Mouse (Mus musculus) cortical plate, adult 2 months (tissue): Measurements from ENCODE around the gene Gpc5.
A peak's percentile ranks its signal among the peaks of the same experiment; 100 is the strongest.

Experiments
- CTCF ChIP-seq: fragments of 200-500 bp; IDR thresholded peaks from 2 replicates; pipeline ENCODE4 v1.5.1; 2011; ENCODE audit warnings: mild to moderate bottlenecking, control low read depth, low read length; ENCODE audit not compliant: insufficient read depth; ENCODE audit errors: extremely low read depth
- POLR2A ChIP-seq: fragments of 200-500 bp; IDR thresholded peaks from 2 replicates; pipeline ENCODE4 v1.6.1; 2011; ENCODE audit warnings: mild to moderate bottlenecking, low read length, control low read depth; ENCODE audit not compliant: insufficient read depth; ENCODE audit errors: extremely low read depth

- TF ChIP-seq CTCF (peak; percentile 93), POLR2A (no peak)
These were observed 739.3 kb downstream of the Gpc5 start for GRCm38 (mm10) chr14:115831219-115831755.
